Mouse (Mus musculus): ENCODE measurements around the gene Metap1d. TPM values are rescaled to one million over a fixed set of nuclear protein-coding genes. Genes with fewer than 3 reads are reported as not detected.
A peak's percentile ranks its signal among the peaks of the same experiment; 100 is the strongest.

Metap1d gene
- polyA plus RNA-seq, 1 experiment from 2014 or later: 46.5 TPM

GRCm38 (mm10) chr2:71551704-71552103, 98.6 kb downstream of the Metap1d start:
- Histone ChIP-seq H3K27me3 (ENCODE audit: control insufficient read depth, insufficient read depth, low read length) (peaks cover 62% of the 10 kb centered on the region), H3K36me3 (ENCODE audit: control insufficient read depth, insufficient read depth) (no peaks in the 10 kb centered on the region), H3K4me2 (ENCODE audit: low read depth, low read length) (peak overlapping the region; percentile 36), H3K9ac (ENCODE audit: low read length) (no peak overlapping the region), H3K4me1 (ENCODE audit: control insufficient read depth, insufficient read depth, low read length) (peaks cover 2% of the 10 kb centered on the region), H3K9me3 (replicated peaks; ENCODE audit: control insufficient read depth, low read length) (no peaks in the 10 kb centered on the region), H3K4me3 (ENCODE audit: low read length) (no peak overlapping the region; the same call in 1 of the 2 replicates), H3K27ac (ENCODE audit: low read length) (no peak overlapping the region)
- no peak for ATAC-seq (replicated peaks; ENCODE audit: extremely low read depth, insufficient read depth, low FRiP score)
- WGBS: under 1% methylated on average over 18 of the region's 18 CpGs

DNA sequence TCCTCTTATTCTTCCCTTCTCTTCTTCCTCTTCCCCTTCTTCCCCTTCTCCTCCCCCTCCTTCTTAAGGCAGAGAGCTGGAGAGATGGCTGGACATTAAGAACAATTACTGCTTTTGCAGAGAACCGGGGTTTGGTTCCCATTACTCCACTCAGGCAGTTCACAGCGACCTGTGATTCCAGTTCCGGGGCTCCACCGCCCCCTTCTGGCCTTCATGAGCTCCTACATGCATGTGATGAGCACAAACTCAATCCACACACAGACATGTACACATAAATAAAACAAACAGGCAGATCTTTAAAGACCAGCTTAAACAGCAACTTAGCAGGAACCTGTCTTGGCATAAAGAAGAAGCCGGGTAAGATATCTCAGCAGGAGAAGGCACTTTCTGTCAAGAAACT, 103.0 kb downstream of the Metap1d start:
- H3K4me1 ChIP-seq (ENCODE audit: control insufficient read depth, insufficient read depth, low read length): no peaks in the 10 kb centered on the region
- H3K27ac ChIP-seq (ENCODE audit: low read length): no peak overlapping the region
- H3K27me3 ChIP-seq (ENCODE audit: control insufficient read depth, insufficient read depth, low read length): peaks cover 26% of the 10 kb centered on the region
- H3K4me2 ChIP-seq (ENCODE audit: low read depth, low read length): no peak overlapping the region
- H3K4me3 ChIP-seq (ENCODE audit: low read length): no peak overlapping the region
- peaks cover 8% of the 10 kb centered on the region; the same call in 1 of the 2 replicates for H3K9me3 ChIP-seq (replicated peaks; ENCODE audit: control insufficient read depth, low read length)
- 59% methylated on average over 5 of the region's 5 CpGs for WGBS
- no peaks in the 10 kb centered on the region for H3K36me3 ChIP-seq (ENCODE audit: control insufficient read depth, insufficient read depth)
- no peak for ATAC-seq (replicated peaks; ENCODE audit: extremely low read depth, insufficient read depth, low FRiP score)
- no peak overlapping the region for H3K9ac ChIP-seq (ENCODE audit: low read length)

GRCm38 (mm10) chr2:71566466-71566865, 113.4 kb downstream of the Metap1d start:
- Histone ChIP-seq H3K9ac (ENCODE audit: low read length) (no peak overlapping the region), H3K4me3 (ENCODE audit: low read length) (no peak overlapping the region), H3K9me3 (replicated peaks; ENCODE audit: control insufficient read depth, low read length) (no peaks in the 10 kb centered on the region), H3K27ac (ENCODE audit: low read length) (no peak overlapping the region), H3K4me2 (ENCODE audit: low read depth, low read length) (no peak overlapping the region), H3K4me1 (ENCODE audit: control insufficient read depth, insufficient read depth, low read length) (no peaks in the 10 kb centered on the region), H3K27me3 (ENCODE audit: control insufficient read depth, insufficient read depth, low read length) (no peaks in the 10 kb centered on the region), H3K36me3 (ENCODE audit: control insufficient read depth, insufficient read depth) (no peaks in the 10 kb centered on the region)
- WGBS: 69% methylated on average over 9 of the region's 9 CpGs
- no peak for ATAC-seq (replicated peaks; ENCODE audit: extremely low read depth, insufficient read depth, low FRiP score)

- 40% methylated on average over 4 of the region's 4 CpGs for WGBS
Observed at GRCm38 (mm10) chr2:71573736-71574135, 120.7 kb downstream of the Metap1d start.

More at GRCm38 (mm10) chr2:71573736-71574135, 120.7 kb downstream of the Metap1d start:
- Histone ChIP-seq H3K27ac (ENCODE audit: low read length) (no peak overlapping the region), H3K36me3 (ENCODE audit: control insufficient read depth, insufficient read depth) (no peaks in the 10 kb centered on the region), H3K4me1 (ENCODE audit: control insufficient read depth, insufficient read depth, low read length) (no peaks in the 10 kb centered on the region), H3K27me3 (ENCODE audit: control insufficient read depth, insufficient read depth, low read length) (no peaks in the 10 kb centered on the region), H3K4me2 (ENCODE audit: low read depth, low read length) (no peak overlapping the region), H3K4me3 (ENCODE audit: low read length) (no peak overlapping the region), H3K9ac (ENCODE audit: low read length) (no peak overlapping the region), H3K9me3 (replicated peaks; ENCODE audit: control insufficient read depth, low read length) (no peaks in the 10 kb centered on the region; the same call in 1 of the 2 replicates)
- ATAC-seq (replicated peaks; ENCODE audit: extremely low read depth, insufficient read depth, low FRiP score): no peak

Other genes starting within 250 kb of the Metap1d start
- gene Dync1i2, start 241.6 kb upstream of the Metap1d start, polyA plus RNA-seq (2015; fragmentation: Nextera tagmentation; extraction: Ambion mirVana): 55.6 and 64.1 TPM in 2 replicates
- gene Slc25a12, start 85.5 kb upstream of the Metap1d start, polyA plus RNA-seq (2015; fragmentation: Nextera tagmentation; extraction: Ambion mirVana): 126 TPM in 2 replicates
- gene Hat1, start 64.3 kb upstream of the Metap1d start, polyA plus RNA-seq (2015; fragmentation: Nextera tagmentation; extraction: Ambion mirVana): 106 and 121 TPM in 2 replicates
- 0.15 and 0.29 TPM in 2 replicates for gene Dlx1, start 74.8 kb downstream of the Metap1d start, polyA plus RNA-seq (2015; fragmentation: Nextera tagmentation; extraction: Ambion mirVana)
- gene Dlx2, start 93.5 kb downstream of the Metap1d start, polyA plus RNA-seq (2015; fragmentation: Nextera tagmentation; extraction: Ambion mirVana): 0.11 TPM in 1 of 2 replicates, not detected in the other